Mouse (Mus musculus) megakaryocyte-erythroid progenitor cell, adult 5-6 weeks (primary cell): ENCODE measurements around the gene Slc38a4. TPM values are rescaled to one million over a fixed set of nuclear protein-coding genes. Genes with fewer than 3 reads are reported as not detected.

Source experiments
- total RNA-seq, 2 experiments: library from RNA; stranded (forward) in 1 of 2; stranded (reverse) in 1 of 2; fragments of 200-1000, 215-1000 nt in 1 of 2; fragments of >200 nt in 1 of 2; fragmentation: Nextera tagmentation in 1 of 2; gene quantifications; 2 replicates each; pipeline ENCODE4 v1.2.3; 2014 to 2017

The Slc38a4 gene
- total RNA-seq, 2 experiments from 2014 or later, result not detected

Other genes with a start within 250 kb of the Slc38a4 start
- 28.5 and 38.6 TPM in 2 replicates for gene Pced1b, start 191.2 kb upstream of the Slc38a4 start, total RNA-seq (2014; fragmentation: Nextera tagmentation)
- 5.3 and 6.4 TPM in 2 replicates for gene Pced1b, start 191.2 kb upstream of the Slc38a4 start, total RNA-seq (2017)
- 11.7 and 15.0 TPM in 2 replicates for gene Amigo2, start 191.3 kb upstream of the Slc38a4 start, total RNA-seq (2014; fragmentation: Nextera tagmentation)
- gene Amigo2, start 191.3 kb upstream of the Slc38a4 start, total RNA-seq (2017), result 14.0 and 15.9 TPM in 2 replicates